Mouse (Mus musculus) neural tube, embryonic 13.5 days (tissue): Measurements from ENCODE around the gene Cpeb3. TPM values are rescaled to one million over a fixed set of nuclear protein-coding genes. Genes with fewer than 3 reads are reported as not detected.
A peak's percentile ranks its signal among the peaks of the same experiment; 100 is the strongest.
"Not testable (repeated sequence)": the region's sequence is repeated elsewhere in the genome, so short reads cannot be mapped to it uniquely, and the experiment has no call there.

Source experiments
- ATAC-seq: fragments of 200-750 bp; cut with Nextera tagmentation; 2 replicates; pipeline ENCODE4 v1.8.0; 2017; ENCODE audit warnings: low read depth, mild to moderate bottlenecking, moderate TSS enrichment, moderate library complexity
- H3K27ac ChIP-seq: fragments of 300-500 bp; sonication (generic); replicated peaks from 2 replicates; pipeline ENCODE4 v1.5.1; 2015; ENCODE audit warnings: moderate library complexity, mild to moderate bottlenecking, inconsistent platforms
- H3K27me3 ChIP-seq: fragments of 300-500 bp; sonication (generic); 2 replicates; pipeline ENCODE4 v1.6.1; 2015; ENCODE audit warnings: mild to moderate bottlenecking, inconsistent platforms
- H3K36me3 ChIP-seq: fragments of 300-500 bp; sonication (generic); 2 replicates; pipeline ENCODE4 v1.6.1; 2015; ENCODE audit warnings: mild to moderate bottlenecking, inconsistent platforms
- H3K4me1 ChIP-seq: fragments of 300-500 bp; sonication (generic); replicated peaks from 2 replicates; pipeline ENCODE4 v1.6.1; 2015; ENCODE audit warnings: inconsistent platforms
- H3K4me2 ChIP-seq: fragments of 300-500 bp; sonication (generic); 2 replicates; pipeline ENCODE4 v1.6.1; 2015; ENCODE audit warnings: inconsistent platforms, mild to moderate bottlenecking, moderate library complexity
- H3K4me3 ChIP-seq: fragments of 300-500 bp; sonication (generic); 2 replicates; pipeline ENCODE4 v1.5.1; 2015; ENCODE audit warnings: mild to moderate bottlenecking, inconsistent platforms
- H3K9ac ChIP-seq: fragments of 300-500 bp; sonication (generic); 2 replicates; pipeline ENCODE4 v1.6.1; 2015; ENCODE audit warnings: moderate library complexity, mild to moderate bottlenecking, inconsistent platforms
- H3K9me3 ChIP-seq: fragments of 300-500 bp; sonication (generic); 2 replicates; pipeline ENCODE4 v1.6.1; 2016; ENCODE audit warnings: inconsistent platforms
- whole genome bisulfite sequencing: fragments of 180-500 bp; shearing (Covaris S2); methylation state at CpG from one replicate; pipeline ENCODE4 v1.1.7; 2015; 5-methylcytosine and 5-hydroxymethylcytosine counted together
- polyA plus RNA-seq: library from polyadenylated mRNA; unstranded; fragments of >200 nt; fragmentation: Nextera tagmentation; extraction: Ambion mirVana; gene quantifications from 2 replicates; pipeline ENCODE4 v1.2.1, GENCODE M21; 2015

Gene Cpeb3
- polyA plus RNA-seq, 1 experiment from 2014 or later: 11.2 TPM

DNA sequence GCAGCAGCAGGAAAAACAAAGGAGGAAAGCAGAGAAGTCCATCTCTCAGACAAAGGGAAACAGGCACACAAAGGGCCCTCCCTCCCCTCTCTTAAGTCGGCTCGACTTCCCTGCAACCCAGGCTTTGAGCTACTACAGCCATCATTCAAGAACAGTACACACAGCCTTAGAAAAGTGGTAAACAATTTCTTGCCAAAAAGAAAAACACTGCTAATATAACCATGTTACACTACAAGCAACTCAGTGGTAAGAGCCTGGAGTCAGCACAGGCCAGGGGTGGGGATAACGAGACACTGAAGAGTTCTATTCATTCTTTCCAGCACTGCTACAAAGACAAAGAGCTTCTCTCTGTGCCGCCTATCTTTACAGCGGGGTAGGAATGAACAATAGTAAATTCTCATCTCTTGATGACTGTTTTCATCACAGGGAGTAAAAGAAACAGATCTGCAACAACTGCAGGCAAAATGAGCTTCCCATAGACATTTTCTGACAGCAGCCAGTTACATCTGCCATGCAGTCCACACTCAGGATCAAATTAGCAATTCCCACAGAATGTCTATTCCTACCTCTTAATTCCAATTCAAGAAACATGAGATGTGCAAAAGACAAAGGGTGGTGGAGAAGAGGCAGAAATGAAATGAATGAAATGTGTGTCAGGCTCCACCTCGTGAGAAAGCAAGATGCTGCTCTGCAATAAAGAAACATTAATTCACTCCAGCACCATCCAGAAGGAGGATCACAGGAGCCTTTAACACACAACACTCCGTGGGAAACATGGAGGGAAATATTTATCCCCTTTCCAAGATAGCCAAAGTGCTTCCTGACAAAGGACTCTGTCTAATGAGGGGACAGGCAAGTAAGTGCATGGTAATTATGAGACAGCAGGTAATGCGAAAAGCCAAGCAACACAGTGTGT, 118.0 kb downstream of the Cpeb3 start:
- H3K9ac ChIP-seq: 0 out of 2 replicates have a peak overlapping the region, but pooled peaks have one; percentile 3
- H3K9me3 ChIP-seq: no peaks in the 10 kb centered on the region
- H3K27ac ChIP-seq: peak overlapping the region; percentile 64
- no peak overlapping the region for H3K4me3 ChIP-seq
- WGBS: 10% methylated on average over 8 of the region's 8 CpGs
- H3K27me3 ChIP-seq: no peaks in the 10 kb centered on the region
- H3K4me1 ChIP-seq: peaks cover 16% of the 10 kb centered on the region
- 0 out of 2 replicates have a peak, but pooled peaks cover 3% of the 10 kb centered on the region for H3K36me3 ChIP-seq
- ATAC-seq: peak; percentile 72
- H3K4me2 ChIP-seq: no peak overlapping the region

DNA sequence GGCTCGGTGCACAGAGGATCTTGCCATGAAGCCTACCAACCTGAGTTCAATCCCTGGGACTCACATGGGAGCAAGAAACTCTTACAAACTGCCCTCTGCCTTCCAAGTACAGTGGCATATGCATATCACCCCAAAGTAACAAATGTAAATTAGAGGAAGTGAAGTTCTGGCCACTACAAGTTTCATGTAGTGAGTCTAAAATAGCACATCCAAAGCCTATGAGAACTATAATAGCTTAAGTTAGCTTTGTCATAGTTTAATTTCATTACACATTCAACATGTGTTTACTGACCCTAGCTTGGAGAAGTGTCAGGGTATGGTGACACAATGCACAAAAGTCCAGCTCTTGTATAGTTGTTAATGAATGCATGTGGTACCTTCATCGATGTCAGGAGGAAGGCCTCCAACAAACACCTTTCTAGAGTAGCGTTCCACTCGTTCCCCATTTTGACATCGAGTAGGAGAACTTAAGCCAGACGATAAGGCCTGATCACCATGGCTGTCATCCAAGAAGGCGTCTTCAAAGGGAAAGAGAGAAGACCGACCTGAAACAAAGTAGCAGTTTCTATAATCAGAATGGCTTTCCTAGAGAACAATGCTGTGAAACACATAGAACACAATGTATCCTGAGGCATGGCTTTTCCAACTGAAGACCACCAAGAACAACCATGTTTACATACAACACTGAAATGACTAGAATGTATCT, 120.2 kb downstream of the Cpeb3 start:
- ATAC-seq: no peak
- WGBS: 95% methylated on average over 8 of the region's 8 CpGs
- H3K27ac ChIP-seq: no peak overlapping the region

DNA sequence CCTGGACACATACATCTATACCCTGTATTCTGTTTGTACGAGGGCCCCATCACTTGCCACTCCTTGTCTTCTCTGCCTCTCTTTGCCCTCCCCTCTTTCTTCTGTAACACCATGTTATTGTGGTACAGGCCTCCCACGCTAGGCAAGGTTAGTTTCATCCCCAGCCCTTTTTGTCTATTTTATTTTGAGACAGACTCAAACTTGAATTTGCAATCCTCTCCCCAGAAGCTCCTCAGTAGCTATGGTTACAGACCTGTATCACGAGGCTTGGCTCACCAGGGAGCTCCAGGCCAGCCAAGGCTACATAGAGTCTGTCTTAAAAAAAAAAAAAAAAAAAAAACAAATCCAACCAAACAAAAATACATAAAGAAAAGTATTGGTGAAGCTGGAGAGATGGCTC, 123.9 kb downstream of the Cpeb3 start:
- WGBS: 74% methylated on average over 3 of the region's 3 CpGs
- Histone ChIP-seq H3K4me2 (no peak overlapping the region), H3K27me3 (no peaks in the 10 kb centered on the region), H3K4me1 (no peaks in the 10 kb centered on the region; the same call in 1 of the 2 replicates), H3K9me3 (no peaks in the 10 kb centered on the region), H3K9ac (no peak overlapping the region), H3K36me3 (0 out of 2 replicates have a peak, but pooled peaks cover 3% of the 10 kb centered on the region), H3K27ac (no peak overlapping the region), H3K4me3 (no peak overlapping the region)
- ATAC-seq: no peak

More for the DNA sequence above, 120.2 kb downstream of the Cpeb3 start:
- H3K4me3 ChIP-seq: no peak overlapping the region
- peaks cover 16% of the 10 kb centered on the region for H3K4me1 ChIP-seq
- H3K9ac ChIP-seq: no peak overlapping the region
- H3K27me3 ChIP-seq: no peaks in the 10 kb centered on the region
- 0 out of 2 replicates have a peak, but pooled peaks cover 3% of the 10 kb centered on the region for H3K36me3 ChIP-seq
- H3K4me2 ChIP-seq: no peak overlapping the region
- no peaks in the 10 kb centered on the region for H3K9me3 ChIP-seq

DNA sequence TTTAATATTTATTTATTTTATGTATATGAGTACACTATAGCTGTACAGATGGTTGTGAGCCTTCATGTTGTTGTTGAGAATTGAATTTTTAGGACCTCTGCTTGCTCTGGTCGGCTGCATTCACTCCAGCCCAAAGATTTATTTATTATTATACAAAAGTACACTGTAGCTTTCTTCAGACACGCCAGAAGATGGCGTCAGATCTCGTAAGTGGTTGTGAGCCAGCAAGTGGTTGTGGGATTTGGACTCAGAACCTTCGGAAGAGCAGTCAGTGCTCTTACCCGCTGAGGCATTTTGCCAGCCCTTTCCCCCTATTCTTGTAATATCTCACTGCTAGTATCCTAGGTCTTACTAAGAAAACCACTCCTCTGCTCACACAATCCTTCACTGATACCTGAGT, 126.9 kb downstream of the Cpeb3 start:
- H3K36me3 ChIP-seq: no peaks in the 10 kb centered on the region
- 67% methylated on average over 6 of the region's 6 CpGs for WGBS
- no peaks in the 10 kb centered on the region for H3K4me1 ChIP-seq
- H3K4me2 ChIP-seq: no peak overlapping the region
- no peak overlapping the region for H3K27ac ChIP-seq
- no peak overlapping the region for H3K9ac ChIP-seq
- H3K4me3 ChIP-seq: no peak overlapping the region
- H3K27me3 ChIP-seq: no peaks in the 10 kb centered on the region
- H3K9me3 ChIP-seq: no peaks in the 10 kb centered on the region
- no peak for ATAC-seq

GRCm38 (mm10) chr19:37079151-37079550, 129.2 kb downstream of the Cpeb3 start:
- H3K4me2 ChIP-seq: no peak overlapping the region
- no peak overlapping the region for H3K9ac ChIP-seq
- H3K9me3 ChIP-seq: no peaks in the 10 kb centered on the region
- H3K4me3 ChIP-seq: no peak overlapping the region
- H3K27me3 ChIP-seq: no peaks in the 10 kb centered on the region
- no peak overlapping the region for H3K27ac ChIP-seq
- ATAC-seq: no peak
- H3K4me1 ChIP-seq: no peaks in the 10 kb centered on the region
- H3K36me3 ChIP-seq: no peaks in the 10 kb centered on the region
- WGBS: 83% methylated on average over 6 of the region's 6 CpGs

GRCm38 (mm10) chr19:37078571-37078970, 129.8 kb downstream of the Cpeb3 start:
- 97% methylated on average over 1 of the region's 1 CpGs for WGBS

GRCm38 (mm10) chr19:37078064-37078463, 130.3 kb downstream of the Cpeb3 start:
- ATAC-seq: no peak
- Histone ChIP-seq H3K36me3 (no peaks in the 10 kb centered on the region), H3K4me2 (no peak overlapping the region), H3K4me3 (no peak overlapping the region), H3K27ac (no peak overlapping the region), H3K9me3 (no peaks in the 10 kb centered on the region), H3K27me3 (no peaks in the 10 kb centered on the region), H3K9ac (no peak overlapping the region), H3K4me1 (peaks cover 8% of the 10 kb centered on the region)
- WGBS: 58% methylated on average over 4 of the region's 4 CpGs

More at GRCm38 (mm10) chr19:37078571-37078970, 129.8 kb downstream of the Cpeb3 start:
- no peaks in the 10 kb centered on the region for H3K9me3 ChIP-seq
- no peak overlapping the region for H3K27ac ChIP-seq
- no peaks in the 10 kb centered on the region for H3K27me3 ChIP-seq
- no peak overlapping the region for H3K4me2 ChIP-seq
- ATAC-seq: no peak
- H3K4me1 ChIP-seq: peaks cover 3% of the 10 kb centered on the region
- no peak overlapping the region for H3K9ac ChIP-seq
- H3K36me3 ChIP-seq: no peaks in the 10 kb centered on the region
- H3K4me3 ChIP-seq: no peak overlapping the region

DNA sequence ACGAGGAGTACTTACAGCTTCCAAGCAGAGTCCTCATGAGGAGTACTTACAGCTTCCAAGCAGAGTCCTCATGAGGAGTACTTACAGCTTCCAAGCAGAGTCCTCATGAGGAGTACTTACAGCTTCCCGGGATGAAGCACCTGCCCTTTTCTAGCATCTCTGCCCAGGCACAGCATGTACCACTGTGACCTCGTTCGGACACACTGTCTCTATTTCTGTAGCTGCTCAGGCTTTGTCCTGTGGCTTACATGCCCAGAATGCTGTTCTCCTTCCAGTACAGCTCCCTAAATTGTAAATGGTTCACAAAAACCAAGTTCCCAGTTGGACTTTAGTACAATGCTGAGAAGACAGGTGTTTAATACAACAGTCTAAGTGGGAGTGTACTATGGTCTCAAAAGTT, 131.1 kb downstream of the Cpeb3 start:
- not testable (repeated sequence) for H3K9ac ChIP-seq, H3K4me3 ChIP-seq, H3K4me2 ChIP-seq, ATAC-seq, H3K9me3 ChIP-seq, H3K27me3 ChIP-seq, H3K27ac ChIP-seq, H3K36me3 ChIP-seq
- H3K4me1 ChIP-seq: peaks cover 11% of the 10 kb centered on the region
- 80% methylated on average over 4 of the region's 4 CpGs for WGBS

- Histone ChIP-seq H3K9me3 (no peaks in the 10 kb centered on the region), H3K36me3 (no peaks in the 10 kb centered on the region), H3K4me3 (no peak overlapping the region), H3K4me2 (no peak overlapping the region), H3K4me1 (peaks cover 11% of the 10 kb centered on the region), H3K27me3 (no peaks in the 10 kb centered on the region), H3K9ac (no peak overlapping the region), H3K27ac (no peak overlapping the region)
- no peak for ATAC-seq
- WGBS: 90% methylated on average over 4 of the region's 4 CpGs
These were observed 131.8 kb downstream of the Cpeb3 start for GRCm38 (mm10) chr19:37076646-37077045.

GRCm38 (mm10) chr19:37076116-37076515, 132.3 kb downstream of the Cpeb3 start:
- WGBS: 71% methylated on average over 2 of the region's 2 CpGs
- no peak overlapping the region for H3K4me3 ChIP-seq
- no peaks in the 10 kb centered on the region for H3K27me3 ChIP-seq
- peaks cover 11% of the 10 kb centered on the region for H3K4me1 ChIP-seq
- H3K36me3 ChIP-seq: no peaks in the 10 kb centered on the region
- no peak overlapping the region for H3K9ac ChIP-seq
- ATAC-seq: no peak
- no peak overlapping the region for H3K27ac ChIP-seq
- H3K4me2 ChIP-seq: no peak overlapping the region
- H3K9me3 ChIP-seq: no peaks in the 10 kb centered on the region

- no peak overlapping the region for H3K4me2 ChIP-seq
- 74% methylated on average over 7 of the region's 7 CpGs for WGBS
- H3K27me3 ChIP-seq: no peaks in the 10 kb centered on the region
- no peak overlapping the region for H3K9ac ChIP-seq
- H3K9me3 ChIP-seq: no peaks in the 10 kb centered on the region
- H3K4me3 ChIP-seq: no peak overlapping the region
- H3K27ac ChIP-seq: no peak overlapping the region
- no peak for ATAC-seq
- no peaks in the 10 kb centered on the region for H3K36me3 ChIP-seq
- peaks cover 11% of the 10 kb centered on the region for H3K4me1 ChIP-seq
These were observed 132.7 kb downstream of the Cpeb3 start for GRCm38 (mm10) chr19:37075690-37076089.

GRCm38 (mm10) chr19:37074726-37075125, 133.7 kb downstream of the Cpeb3 start:
- ATAC-seq: no peak
- 73% methylated on average over 5 of the region's 5 CpGs for WGBS
- Histone ChIP-seq H3K27me3 (no peaks in the 10 kb centered on the region), H3K27ac (no peak overlapping the region), H3K4me2 (no peak overlapping the region), H3K36me3 (no peaks in the 10 kb centered on the region), H3K4me3 (no peak overlapping the region), H3K4me1 (peaks cover 11% of the 10 kb centered on the region), H3K9me3 (no peaks in the 10 kb centered on the region), H3K9ac (no peak overlapping the region)
